Mouse (Mus musculus) heart, postnatal 0 days (tissue): Measurements from ENCODE around the gene Tmem109. TPM values are rescaled to one million over a fixed set of nuclear protein-coding genes. Genes with fewer than 3 reads are reported as not detected.
A peak's percentile ranks its signal among the peaks of the same experiment; 100 is the strongest.

Source experiments
- ATAC-seq: fragments of 200-750 bp; cut with Nextera tagmentation; 2 replicates; pipeline ENCODE4 v1.8.0; 2017; ENCODE audit warnings: low read depth, moderate number of reproducible peaks, moderate library complexity; ENCODE audit not compliant: insufficient read depth
- DNase-seq: peaks from one replicate; pipeline ENCODE4 v3.0.0-alpha.2; 2016; ENCODE audit warnings: low spot score
- H3K27ac ChIP-seq: fragments of 300-500 bp; sonication (generic); 2 replicates; pipeline ENCODE4 v1.5.1; 2014; ENCODE audit warnings: low read depth, mild to moderate bottlenecking
- H3K27me3 ChIP-seq: fragments of 300-500 bp; sonication (generic); 2 replicates; pipeline ENCODE4 v1.6.1; 2014; ENCODE audit warnings: low read length, mixed read lengths; ENCODE audit not compliant: control insufficient read depth, insufficient read depth
- H3K36me3 ChIP-seq: fragments of 300-500 bp; sonication (generic); replicated peaks from 2 replicates; pipeline ENCODE4 v1.6.1; 2014; ENCODE audit warnings: low read length, mixed read lengths; ENCODE audit not compliant: control insufficient read depth, insufficient read depth
- H3K4me1 ChIP-seq: fragments of 300-500 bp; sonication (generic); 2 replicates; pipeline ENCODE4 v1.6.1; 2014; ENCODE audit warnings: antibody characterized with exemption; ENCODE audit not compliant: control insufficient read depth, insufficient read depth
- H3K4me2 ChIP-seq: fragments of 300-500 bp; sonication (generic); 2 replicates; pipeline ENCODE4 v1.6.1; 2014; ENCODE audit warnings: low read depth, mild to moderate bottlenecking, low read length, moderate library complexity
- H3K4me3 ChIP-seq: fragments of 300-500 bp; sonication (generic); 2 replicates; pipeline ENCODE4 v1.5.1; 2014; ENCODE audit warnings: low read depth, low read length
- H3K9ac ChIP-seq: fragments of 300-500 bp; sonication (generic); replicated peaks from 2 replicates; pipeline ENCODE4 v1.6.1; 2014; ENCODE audit warnings: low read depth, low read length, mixed read lengths
- H3K9me3 ChIP-seq: fragments of 300-500 bp; sonication (generic); replicated peaks from 2 replicates; pipeline ENCODE4 v1.6.1; 2016; ENCODE audit warnings: low read length; ENCODE audit not compliant: control insufficient read depth
- CTCF ChIP-seq: IDR thresholded peaks from 2 replicates; pipeline ENCODE4 v1.5.1; 2016; ENCODE audit warnings: antibody characterized with exemption, control low read depth, low read depth
- EP300 ChIP-seq: IDR thresholded peaks from 2 replicates; pipeline ENCODE4 v1.6.1; 2016; ENCODE audit warnings: antibody characterized with exemption, low read depth
- WGBS: fragments of 180-500 bp; shearing (Covaris S2); extraction: QIAGEN DNeasy Blood & Tissue Kit; methylation state at CpG from one replicate; pipeline ENCODE4 v1.1.7; 2014; 5-methylcytosine and 5-hydroxymethylcytosine counted together
- polyA plus RNA-seq: library from polyadenylated mRNA; unstranded; fragments of >200 nt; fragmentation: Nextera tagmentation; extraction: Ambion mirVana; gene quantifications from 2 replicates; pipeline ENCODE4 v1.2.1, GENCODE M21; 2015
- total RNA-seq: library from RNA; depleted of rRNA; stranded (reverse); fragments of >200 nt; gene quantifications from 2 replicates; pipeline ENCODE4 v1.2.3, GENCODE M21; 2014; ENCODE audit warnings: low replicate concordance

Gene Tmem109
- total and polyA plus RNA-seq, 2 experiments from 2014 or later = 80.6 to 85.8 TPM

DNA sequence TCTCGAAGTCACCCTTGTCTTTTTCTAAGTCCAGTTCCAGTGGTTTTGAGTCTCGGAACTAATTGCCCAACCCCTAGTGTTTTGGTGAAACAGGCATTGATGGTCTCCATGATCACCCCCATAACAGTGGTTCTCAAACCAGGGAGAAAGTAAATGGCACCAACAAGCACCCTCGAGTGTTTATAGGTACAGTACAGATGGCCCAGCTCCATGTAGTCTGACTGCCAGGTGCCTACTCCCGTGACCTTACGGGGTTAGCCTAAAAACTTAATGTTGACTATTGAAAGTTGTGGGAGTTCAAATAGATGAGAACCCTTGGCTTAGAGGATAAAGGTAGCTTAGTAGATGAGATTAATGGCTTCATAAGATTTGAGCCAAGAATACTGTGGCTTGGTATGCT is 19.2 kb upstream of the Tmem109 start:
- no peaks in the 10 kb centered on the region for H3K27me3 ChIP-seq
- no peak overlapping the region for H3K4me2 ChIP-seq
- H3K9me3 ChIP-seq = no peaks in the 10 kb centered on the region
- peaks cover 37% of the 10 kb centered on the region for H3K4me1 ChIP-seq
- H3K27ac ChIP-seq = no peak overlapping the region
- peaks cover 84% of the 10 kb centered on the region for H3K36me3 ChIP-seq
- DNase-seq = no peak
- H3K4me3 ChIP-seq = no peak overlapping the region
- ATAC-seq = no peak
- H3K9ac ChIP-seq = no peak overlapping the region
- TF ChIP-seq CTCF (no peak), EP300 (no peak)
- WGBS = 92% methylated on average over 5 of the region's 5 CpGs

DNA sequence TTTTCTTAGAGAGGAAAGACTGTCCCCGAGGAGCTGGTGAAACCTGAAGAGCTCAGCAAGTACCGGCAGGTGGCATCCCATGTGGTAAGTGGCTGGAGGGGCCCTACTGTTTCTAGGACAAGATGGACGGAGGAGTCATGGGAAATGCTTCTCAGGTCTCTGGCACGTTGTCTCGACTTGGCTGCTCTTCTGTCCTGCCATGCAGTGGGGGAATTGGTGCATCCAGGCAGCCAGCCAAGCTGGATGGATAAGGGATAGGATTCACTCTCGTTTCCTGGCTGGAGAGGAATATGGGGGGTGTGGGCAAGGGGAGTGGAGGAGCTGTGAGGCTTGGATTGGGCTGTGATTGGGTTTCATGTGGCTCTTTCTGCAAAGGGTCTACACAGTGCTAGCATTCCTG is 18.5 kb upstream of the Tmem109 start:
- peak; percentile 49 for DNase-seq
- Histone ChIP-seq H3K4me3 (no peak overlapping the region), H3K9me3 (no peaks in the 10 kb centered on the region), H3K4me2 (no peak overlapping the region), H3K27me3 (no peaks in the 10 kb centered on the region), H3K9ac (no peak overlapping the region), H3K4me1 (peaks cover 36% of the 10 kb centered on the region), H3K27ac (peak overlapping the region; percentile 62), H3K36me3 (peaks cover 77% of the 10 kb centered on the region)
- ATAC-seq = peak; percentile 28; the same call in 1 of the 2 replicates
- TF ChIP-seq EP300 (no peak), CTCF (no peak)
- 16% methylated on average over 6 of the region's 6 CpGs for WGBS

DNA sequence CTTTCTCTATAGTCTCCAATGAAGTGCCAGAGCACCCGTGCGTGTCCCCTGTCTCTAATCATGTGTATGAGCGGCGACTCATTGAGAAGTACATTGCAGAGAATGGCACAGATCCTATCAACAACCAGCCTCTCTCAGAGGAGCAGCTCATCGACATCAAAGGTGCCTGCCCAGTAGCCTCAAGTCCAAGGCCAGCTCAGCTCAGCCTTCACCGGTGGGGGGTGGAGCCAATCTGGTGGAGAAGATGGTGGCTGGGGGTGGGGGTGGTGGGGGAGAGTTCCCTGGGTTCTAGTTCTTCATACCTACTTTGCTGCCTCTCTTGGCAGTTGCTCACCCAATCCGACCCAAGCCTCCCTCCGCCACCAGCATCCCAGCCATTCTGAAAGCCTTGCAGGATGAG is 15.7 kb upstream of the Tmem109 start:
- DNase-seq = no peak
- TF ChIP-seq CTCF (no peak), EP300 (no peak)
- peak overlapping the region; percentile 93; the same call in 1 of the 2 replicates for H3K4me3 ChIP-seq
- WGBS = 50% methylated on average over 8 of the region's 8 CpGs
- H3K27me3 ChIP-seq = no peaks in the 10 kb centered on the region
- H3K4me2 ChIP-seq = peak overlapping the region; percentile 90
- peak overlapping the region; percentile 96; the same call in 1 of the 2 replicates for H3K9ac ChIP-seq
- peaks cover 32% of the 10 kb centered on the region for H3K4me1 ChIP-seq
- H3K9me3 ChIP-seq = no peaks in the 10 kb centered on the region
- no peak for ATAC-seq
- H3K36me3 ChIP-seq = peaks cover 49% of the 10 kb centered on the region
- peak overlapping the region; percentile 96 for H3K27ac ChIP-seq

DNA sequence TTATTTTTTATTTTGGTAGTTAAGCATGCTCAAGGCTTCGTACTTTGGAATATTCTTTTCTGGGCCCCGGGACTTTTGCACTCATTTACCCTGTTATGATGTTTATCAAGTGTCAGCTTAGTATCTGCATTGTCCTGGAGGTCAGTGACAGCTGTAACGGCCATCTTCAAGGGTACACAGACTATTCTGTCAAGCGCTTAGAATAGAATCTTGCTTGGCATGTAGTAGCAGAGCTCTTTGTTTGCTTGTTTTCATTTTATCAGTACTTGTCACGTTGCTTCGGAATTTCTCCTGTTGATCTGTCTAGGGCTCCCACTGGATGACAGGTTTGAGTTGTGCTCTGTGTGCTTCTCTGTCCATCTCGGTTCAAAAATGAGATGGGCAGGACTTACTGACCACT is 15.0 kb upstream of the Tmem109 start:
- Histone ChIP-seq H3K36me3 (peaks cover 43% of the 10 kb centered on the region), H3K27me3 (no peaks in the 10 kb centered on the region), H3K9me3 (no peaks in the 10 kb centered on the region), H3K9ac (peak overlapping the region; percentile 96), H3K4me1 (peaks cover 32% of the 10 kb centered on the region), H3K4me3 (peak overlapping the region; percentile 93), H3K27ac (peak overlapping the region; percentile 96), H3K4me2 (peak overlapping the region; percentile 90)
- WGBS = 20% methylated on average over 7 of the region's 7 CpGs
- peak; percentile 25; the same call in 1 of the 2 replicates for ATAC-seq
- no peak for TF ChIP-seq CTCF
- TF ChIP-seq EP300 = no peak
- DNase-seq = peak; percentile 82

DNA sequence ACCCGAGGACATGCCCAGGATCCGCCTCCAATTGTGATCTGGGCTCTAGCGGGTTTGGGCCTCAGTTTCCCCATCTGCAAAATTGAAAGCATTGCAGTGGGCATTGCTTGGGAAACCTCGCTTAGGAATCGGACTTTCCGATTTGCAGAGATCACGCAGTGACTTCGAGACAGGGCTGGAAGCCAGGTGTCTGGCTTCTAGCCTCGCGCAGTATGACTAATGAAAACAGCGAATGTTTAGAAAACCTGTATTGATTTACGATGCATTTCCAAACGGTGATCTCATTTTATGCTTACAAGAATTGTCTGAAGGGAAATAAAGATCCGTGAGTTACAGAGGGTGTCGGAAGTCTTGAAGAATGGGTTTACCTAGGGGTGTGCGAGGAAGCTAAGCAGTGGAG is 13.9 kb upstream of the Tmem109 start:
- Histone ChIP-seq H3K4me2 (peak overlapping the region; percentile 90), H3K9me3 (no peaks in the 10 kb centered on the region), H3K4me1 (peaks cover 32% of the 10 kb centered on the region), H3K27me3 (no peaks in the 10 kb centered on the region), H3K36me3 (peaks cover 31% of the 10 kb centered on the region), H3K9ac (peak overlapping the region; percentile 96), H3K27ac (peak overlapping the region; percentile 96), H3K4me3 (peak overlapping the region; percentile 93)
- 1% methylated on average over 16 of the region's 16 CpGs for WGBS
- ATAC-seq (no peak), DNase-seq (no peak)
- TF ChIP-seq CTCF = no peak
- TF ChIP-seq EP300 = no peak

DNA sequence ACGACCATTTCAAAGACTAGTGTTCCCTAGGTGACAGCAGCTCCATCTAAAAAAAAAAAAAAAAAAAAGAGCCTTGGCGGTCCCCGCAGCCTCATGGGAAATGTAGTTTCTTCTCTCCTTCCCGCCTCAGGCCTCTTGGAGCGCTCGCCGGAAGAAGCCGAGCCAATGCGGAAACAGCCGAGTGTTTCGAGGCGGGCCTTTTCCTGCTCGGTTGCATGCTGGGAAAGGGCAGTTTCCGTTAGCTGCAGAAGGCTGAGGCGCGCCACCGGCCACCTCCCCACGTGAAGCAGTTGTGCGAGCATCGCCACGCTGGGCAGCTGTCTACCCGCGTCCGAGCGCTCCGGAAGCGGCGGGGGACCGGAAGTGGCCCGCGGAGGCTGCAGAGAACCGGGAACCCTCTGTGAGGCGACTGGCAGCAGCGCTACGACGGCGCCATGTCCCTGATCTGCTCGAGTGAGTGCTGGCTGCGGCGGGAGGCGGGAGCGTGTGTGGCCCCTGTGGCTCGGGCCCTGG is 13.3 kb upstream of the Tmem109 start, which contains the start of gene Prpf19:
Gene Prpf19, plus strand, starts transcription at position 216 of the 513 bp plus-strand sequence.
- no peaks in the 10 kb centered on the region for H3K9me3 ChIP-seq
- peaks cover 25% of the 10 kb centered on the region for H3K36me3 ChIP-seq
- peak within 1 kb of the TSS; percentile 90 for H3K4me2 ChIP-seq
- WGBS = under 1% methylated on average over 42 of the region's 43 CpGs
- TF ChIP-seq EP300 = 0 out of 2 replicates have a peak, but pooled peaks have one; percentile 43
- 0 out of 2 replicates have a peak, but pooled peaks have one; percentile 5 for TF ChIP-seq CTCF
- peaks cover 25% of the 10 kb centered on the region for H3K4me1 ChIP-seq
- H3K4me3 ChIP-seq = peak within 1 kb of the TSS; percentile 93
- DNase-seq (peak; percentile 99), ATAC-seq (peak; percentile 93)
- H3K27ac ChIP-seq = peak within 1 kb of the TSS; percentile 96
- no peaks in the 10 kb centered on the region for H3K27me3 ChIP-seq
- H3K9ac ChIP-seq = peak within 1 kb of the TSS; percentile 96
